Mouse (Mus musculus) C2C12 (cell line): Measurements from ENCODE around the gene Brwd1. TPM values are rescaled to one million over a fixed set of nuclear protein-coding genes. Genes with fewer than 3 reads are reported as not detected.
"Not testable (repeated sequence)": the region's sequence is repeated elsewhere in the genome, so short reads cannot be mapped to it uniquely, and the experiment has no call there.

Experiments used
- H3K27me3 ChIP-seq: one replicate; pipeline ENCODE4 v1.6.1; 2011; ENCODE audit not compliant: control insufficient read depth, insufficient read depth, insufficient read length
- H3K36me3 ChIP-seq: one replicate; pipeline ENCODE4 v1.6.1; 2011; ENCODE audit not compliant: control insufficient read depth, insufficient read depth
- H3K4me3 ChIP-seq: one replicate; pipeline ENCODE4 v1.5.1; 2011; ENCODE audit warnings: mild to moderate bottlenecking, control low read depth; ENCODE audit not compliant: poor library complexity, insufficient read depth, severe bottlenecking
- H3K79me2 ChIP-seq: one replicate; pipeline ENCODE4 v1.6.1; 2011; ENCODE audit not compliant: control insufficient read depth, insufficient read depth
- H3K79me3 ChIP-seq: one replicate; pipeline ENCODE4 v1.6.1; 2011; ENCODE audit warnings: low read depth, control low read depth
- H3ac ChIP-seq: one replicate; pipeline ENCODE3; 2011; ENCODE audit warnings: low read depth; ENCODE audit not compliant: control insufficient read depth, insufficient read length
- CEBPB ChIP-seq: IDR thresholded peaks from one replicate; pipeline ENCODE4 v1.6.1; 2011; ENCODE audit warnings: low read depth, mild to moderate bottlenecking, control low read depth, moderate library complexity
- CTCF ChIP-seq: IDR thresholded peaks from one replicate; pipeline ENCODE4 v1.5.1; 2011; ENCODE audit not compliant: control insufficient read depth, insufficient read depth, insufficient read length
- FOSL1 ChIP-seq: IDR thresholded peaks from one replicate; pipeline ENCODE4 v1.8.0; 2011; ENCODE audit warnings: mild to moderate bottlenecking, low read length; ENCODE audit not compliant: poor library complexity, insufficient read depth, severe bottlenecking
- MAX ChIP-seq: IDR thresholded peaks from one replicate; pipeline ENCODE4 v1.6.1; 2011; ENCODE audit warnings: mild to moderate bottlenecking, control low read depth
- MYOD1 ChIP-seq: IDR thresholded peaks from one replicate; pipeline ENCODE4 v1.6.1; 2011; ENCODE audit warnings: low read depth; ENCODE audit not compliant: control insufficient read depth, insufficient read length
- MYOG ChIP-seq: IDR thresholded peaks from one replicate; pipeline ENCODE4 v1.6.1; 2011; ENCODE audit not compliant: control insufficient read depth, insufficient read length; ENCODE audit errors: extremely low read depth
- USF1 ChIP-seq: IDR thresholded peaks from one replicate; pipeline ENCODE4 v1.6.1; 2011; ENCODE audit warnings: low read depth, mild to moderate bottlenecking, control low read depth, moderate library complexity
- polyA plus RNA-seq: library from polyadenylated mRNA; unstranded; fragments of >200 nt; fragmentation: generic; extraction: Trizol; gene quantifications from one replicate; pipeline ENCODE4 v1.2.1, GENCODE M21; 2012; ENCODE audit warnings: missing spikeins

Gene Brwd1
- polyA plus RNA-seq, 1 experiment: 11.1 TPM

DNA sequence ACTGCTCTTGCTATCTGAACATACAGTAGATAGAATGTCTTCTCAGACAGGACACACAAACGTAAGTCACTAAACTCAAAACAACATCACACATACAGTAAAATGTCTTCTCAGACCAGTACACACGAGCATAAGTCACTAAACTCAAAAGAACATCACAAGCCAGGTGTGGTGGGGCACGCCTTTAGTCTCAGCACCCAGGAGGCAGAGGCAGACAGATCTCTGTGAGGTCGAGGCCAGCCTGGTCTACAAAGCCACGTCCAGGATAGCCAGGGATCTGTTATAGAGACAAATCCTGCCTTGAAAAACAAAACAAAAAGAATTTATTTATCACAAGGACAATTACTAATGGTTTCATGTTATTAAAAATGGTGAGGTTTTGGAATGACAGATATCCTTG, 56.1 kb downstream of the Brwd1 start:
- TF ChIP-seq FOSL1: no peak
- no peak for TF ChIP-seq MAX
- no peak for TF ChIP-seq MYOD1
- no peak for TF ChIP-seq CTCF
- no peak for TF ChIP-seq MYOG
- no peak for TF ChIP-seq CEBPB
- TF ChIP-seq USF1: no peak
- Histone ChIP-seq H3K4me3 (no peak overlapping the region), H3K36me3 (peaks cover 82% of the 10 kb centered on the region), H3K79me3 (no peaks in the 10 kb centered on the region), H3K79me2 (no peaks in the 10 kb centered on the region), H3K27me3 (no peaks in the 10 kb centered on the region), H3ac (no peak overlapping the region)

DNA sequence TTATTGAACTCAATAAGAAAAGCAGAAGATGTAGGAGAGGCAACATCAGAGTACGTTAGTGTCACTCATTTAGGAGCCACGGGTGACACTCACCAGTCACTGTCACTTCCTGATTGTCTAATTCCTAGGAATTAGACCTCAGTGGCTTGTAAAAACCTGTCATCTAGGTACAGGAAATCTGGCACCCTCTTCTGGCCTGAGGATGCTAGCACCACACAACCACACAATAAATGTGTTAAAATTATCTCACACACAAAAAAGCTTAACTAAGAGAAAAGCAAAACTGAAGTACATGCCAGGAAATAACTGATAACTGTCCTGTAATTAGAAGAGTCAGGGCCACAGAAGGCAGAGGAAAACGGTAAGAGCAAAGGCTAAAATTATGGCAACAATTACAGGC, 57.1 kb downstream of the Brwd1 start:
- Histone ChIP-seq H3K4me3 (no peak overlapping the region), H3ac (no peak overlapping the region), H3K36me3 (peaks cover 82% of the 10 kb centered on the region), H3K27me3 (no peaks in the 10 kb centered on the region), H3K79me3 (no peaks in the 10 kb centered on the region), H3K79me2 (no peaks in the 10 kb centered on the region)
- TF ChIP-seq MYOG: no peak
- TF ChIP-seq USF1: no peak
- no peak for TF ChIP-seq CEBPB
- TF ChIP-seq MAX: no peak
- TF ChIP-seq FOSL1: no peak
- TF ChIP-seq MYOD1: no peak
- TF ChIP-seq CTCF: no peak

DNA sequence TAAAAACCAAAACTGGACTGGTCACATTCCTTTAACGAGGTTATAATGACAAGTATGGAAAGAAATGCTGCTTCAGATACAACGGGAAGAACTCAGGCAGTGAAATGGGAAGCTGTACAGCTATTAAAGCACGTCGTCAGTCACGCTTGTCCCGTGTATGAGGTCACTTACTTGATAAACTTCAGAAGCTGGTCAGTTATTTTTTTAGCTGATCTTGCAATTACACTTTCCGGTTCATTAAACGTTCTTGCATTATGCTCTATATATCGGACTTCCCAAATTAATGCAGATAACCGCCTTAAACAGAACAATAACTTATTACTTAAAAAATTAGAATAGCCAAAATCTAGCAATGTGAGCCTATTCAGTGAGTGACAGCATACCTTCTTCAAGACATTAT, 61.3 kb downstream of the Brwd1 start:
- H3K36me3 ChIP-seq: peaks cover 90% of the 10 kb centered on the region
- no peak overlapping the region for H3ac ChIP-seq
- no peaks in the 10 kb centered on the region for H3K79me2 ChIP-seq
- H3K79me3 ChIP-seq: no peaks in the 10 kb centered on the region
- H3K27me3 ChIP-seq: no peaks in the 10 kb centered on the region
- TF ChIP-seq MYOG: no peak
- no peak for TF ChIP-seq CTCF
- TF ChIP-seq CEBPB: no peak
- TF ChIP-seq MYOD1: no peak
- TF ChIP-seq FOSL1: no peak
- no peak overlapping the region for H3K4me3 ChIP-seq

DNA sequence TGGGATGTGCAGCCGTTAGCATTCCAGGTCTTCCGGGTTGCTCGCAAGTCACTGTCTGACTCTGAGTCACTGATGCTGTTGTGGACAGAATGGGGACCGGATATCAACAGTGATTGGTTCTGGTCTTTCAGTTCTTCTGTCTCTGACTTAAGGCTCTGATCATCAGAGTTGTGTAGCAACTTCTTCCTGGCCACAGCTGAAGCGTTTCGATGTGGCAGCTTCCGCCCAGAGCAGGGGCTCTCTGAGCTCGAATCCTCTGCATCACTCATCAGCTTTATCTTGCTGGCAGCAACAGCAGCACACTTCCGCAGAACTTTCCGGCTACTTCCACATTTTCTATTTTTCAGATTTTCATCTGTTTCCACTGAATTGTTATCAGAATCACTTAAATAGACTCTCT, 73.2 kb downstream of the Brwd1 start:
- not testable (repeated sequence) for H3ac ChIP-seq, H3K27me3 ChIP-seq, H3K79me2 ChIP-seq, H3K4me3 ChIP-seq, H3K79me3 ChIP-seq
- H3K36me3 ChIP-seq: peaks cover 34% of the 10 kb centered on the region

DNA sequence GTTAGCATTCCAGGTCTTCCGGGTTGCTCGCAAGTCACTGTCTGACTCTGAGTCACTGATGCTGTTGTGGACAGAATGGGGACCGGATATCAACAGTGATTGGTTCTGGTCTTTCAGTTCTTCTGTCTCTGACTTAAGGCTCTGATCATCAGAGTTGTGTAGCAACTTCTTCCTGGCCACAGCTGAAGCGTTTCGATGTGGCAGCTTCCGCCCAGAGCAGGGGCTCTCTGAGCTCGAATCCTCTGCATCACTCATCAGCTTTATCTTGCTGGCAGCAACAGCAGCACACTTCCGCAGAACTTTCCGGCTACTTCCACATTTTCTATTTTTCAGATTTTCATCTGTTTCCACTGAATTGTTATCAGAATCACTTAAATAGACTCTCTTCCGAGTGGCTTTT, 78.0 kb downstream of the Brwd1 start:
- peaks cover 46% of the 10 kb centered on the region for H3K36me3 ChIP-seq
- not testable (repeated sequence) for H3ac ChIP-seq, H3K79me2 ChIP-seq, H3K4me3 ChIP-seq, H3K27me3 ChIP-seq, H3K79me3 ChIP-seq

DNA sequence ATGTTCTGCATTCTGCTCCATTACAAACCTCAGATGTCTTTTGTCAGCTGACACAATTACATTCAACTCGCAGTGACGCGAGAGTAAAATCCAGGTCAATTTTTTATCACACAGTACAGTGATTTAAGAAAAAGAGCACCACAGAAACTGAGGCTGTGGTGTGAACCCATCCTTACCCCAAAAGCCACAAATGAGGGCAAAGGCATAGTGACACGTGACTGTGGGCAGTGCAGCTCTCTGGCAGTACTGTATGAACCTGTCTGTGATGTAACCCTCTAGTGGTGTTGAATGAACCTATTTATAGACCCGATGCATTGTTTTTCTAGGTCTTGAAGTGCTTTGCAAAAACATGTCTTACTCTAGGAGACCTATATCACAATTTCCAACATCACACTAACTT, 83.0 kb downstream of the Brwd1 start:
- no peak for TF ChIP-seq MYOG
- TF ChIP-seq USF1: no peak
- no peak for TF ChIP-seq CEBPB
- no peak for TF ChIP-seq MYOD1
- TF ChIP-seq CTCF: no peak
- TF ChIP-seq MAX: no peak
- no peak for TF ChIP-seq FOSL1
- Histone ChIP-seq H3K27me3 (no peaks in the 10 kb centered on the region), H3K79me2 (no peaks in the 10 kb centered on the region), H3K36me3 (peaks cover 51% of the 10 kb centered on the region), H3K79me3 (peaks cover 1% of the 10 kb centered on the region), H3ac (no peak overlapping the region), H3K4me3 (no peak overlapping the region)

DNA sequence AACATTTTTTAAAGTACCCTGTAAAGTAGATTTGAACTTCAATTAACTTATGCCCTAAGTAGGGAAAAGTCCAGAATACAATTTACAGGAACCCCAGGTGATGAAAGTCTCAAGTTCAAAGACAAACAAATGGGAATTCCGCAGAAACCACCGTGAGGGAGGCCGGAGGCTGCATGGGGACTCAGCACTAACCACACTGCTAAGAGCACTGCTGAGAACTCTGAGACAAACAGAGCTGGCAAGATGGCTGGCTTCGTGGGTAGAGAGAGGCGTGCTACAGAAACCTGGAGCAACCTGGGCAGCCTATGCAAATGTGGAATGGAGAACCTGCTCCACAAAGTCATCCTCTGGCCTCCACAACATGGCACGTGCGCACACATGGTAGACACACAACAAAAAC, 86.2 kb downstream of the Brwd1 start:
- H3K36me3 ChIP-seq: peaks cover 34% of the 10 kb centered on the region
- TF ChIP-seq CTCF: no peak
- TF ChIP-seq MYOG: no peak
- TF ChIP-seq FOSL1: no peak
- no peak for TF ChIP-seq MAX
- no peak for TF ChIP-seq CEBPB
- no peak for TF ChIP-seq USF1
- no peak for TF ChIP-seq MYOD1

DNA sequence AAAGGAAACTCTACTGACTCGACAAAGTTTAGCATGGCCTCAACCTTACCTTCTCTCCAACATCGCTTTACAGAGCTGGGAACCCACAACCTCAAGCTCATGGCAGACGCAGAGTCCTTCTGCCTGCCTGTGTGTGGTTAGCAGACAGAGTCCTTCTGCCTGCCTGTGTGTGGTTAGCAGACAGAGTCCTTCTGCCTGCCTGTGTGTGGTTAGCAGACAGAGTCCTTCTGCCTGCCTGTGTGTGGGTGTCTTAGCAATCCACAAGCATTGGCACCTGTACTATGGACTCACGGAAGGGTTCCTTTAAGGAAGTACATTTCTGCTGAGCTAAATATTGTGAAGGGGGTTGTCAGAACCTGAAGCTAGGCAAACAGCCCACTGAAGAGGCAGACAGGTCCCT, 87.8 kb downstream of the Brwd1 start:
- not testable (repeated sequence) for H3ac ChIP-seq, H3K79me3 ChIP-seq, H3K4me3 ChIP-seq, H3K27me3 ChIP-seq
- peaks cover 20% of the 10 kb centered on the region for H3K36me3 ChIP-seq
- H3K79me2 ChIP-seq: peaks cover 20% of the 10 kb centered on the region

More for the DNA sequence above, 86.2 kb downstream of the Brwd1 start:
- Histone ChIP-seq H3K79me3 (peaks cover 1% of the 10 kb centered on the region), H3ac (no peak overlapping the region), H3K27me3 (no peaks in the 10 kb centered on the region), H3K4me3 (no peak overlapping the region), H3K79me2 (peaks cover 7% of the 10 kb centered on the region)
